Mouse (Mus musculus) heart, embryonic 11.5 days (tissue): Measurements from ENCODE around the gene Akr1cl. TPM values are rescaled to one million over a fixed set of nuclear protein-coding genes. Genes with fewer than 3 reads are reported as not detected.

ENCODE experiments used
- ATAC-seq: fragments of 200-750 bp; cut with Nextera tagmentation; replicated peaks from 2 replicates; pipeline ENCODE4 v1.8.0; 2017; ENCODE audit warnings: moderate library complexity; ENCODE audit not compliant: insufficient number of reproducible peaks, low FRiP score, low TSS enrichment
- H3K27ac ChIP-seq: fragments of 300-500 bp; sonication (generic); 2 replicates; pipeline ENCODE4 v1.5.1; 2014; ENCODE audit warnings: mild to moderate bottlenecking, low read depth, low read length
- H3K27me3 ChIP-seq: fragments of 300-500 bp; sonication (generic); 2 replicates; pipeline ENCODE4 v1.6.1; 2014; ENCODE audit warnings: mild to moderate bottlenecking, low read length, mixed read lengths; ENCODE audit not compliant: control insufficient read depth, insufficient read depth
- H3K36me3 ChIP-seq: fragments of 300-500 bp; sonication (generic); 2 replicates; pipeline ENCODE4 v1.6.1; 2014; ENCODE audit warnings: mild to moderate bottlenecking, low read length, moderate library complexity, mixed read lengths; ENCODE audit not compliant: control insufficient read depth, insufficient read depth
- H3K4me1 ChIP-seq: fragments of 300-500 bp; sonication (generic); 2 replicates; pipeline ENCODE4 v1.6.1; 2014; ENCODE audit warnings: low read length; ENCODE audit not compliant: control insufficient read depth, insufficient read depth
- H3K4me2 ChIP-seq: fragments of 300-500 bp; sonication (generic); 2 replicates; pipeline ENCODE4 v1.6.1; 2014; ENCODE audit warnings: mild to moderate bottlenecking, moderate library complexity
- H3K4me3 ChIP-seq: fragments of 300-500 bp; sonication (generic); 2 replicates; pipeline ENCODE4 v1.5.1; 2014; ENCODE audit warnings: low read depth, low read length
- H3K9ac ChIP-seq: fragments of 300-500 bp; sonication (generic); 2 replicates; pipeline ENCODE4 v1.6.1; 2014; ENCODE audit warnings: mild to moderate bottlenecking, low read depth, low read length, moderate library complexity
- H3K9me3 ChIP-seq: fragments of 300-500 bp; sonication (generic); replicated peaks from 2 replicates; pipeline ENCODE4 v1.6.1; 2016; ENCODE audit warnings: low read length; ENCODE audit not compliant: control insufficient read depth
- WGBS: fragments of 180-500 bp; shearing (Covaris S2); extraction: QIAGEN DNeasy Blood & Tissue Kit; methylation state at CpG from one replicate; pipeline ENCODE4 v1.1.7; 2014; ENCODE audit not compliant: insufficient replicate concordance; 5-methylcytosine and 5-hydroxymethylcytosine counted together
- polyA plus RNA-seq: library from polyadenylated mRNA; unstranded; fragments of >200 nt; fragmentation: Nextera tagmentation; extraction: Ambion mirVana; gene quantifications from 2 replicates; pipeline ENCODE4 v1.2.1, GENCODE M21; 2014

Gene Akr1cl
- polyA plus RNA-seq, 1 experiment from 2014 or later, result 1.9 TPM

GRCm38 (mm10) chr1:65028206-65028605 lies 4.4 kb downstream of the Akr1cl start:
- no peak overlapping the region for H3K9ac ChIP-seq
- H3K9me3 ChIP-seq, result no peaks in the 10 kb centered on the region
- H3K27me3 ChIP-seq, result no peaks in the 10 kb centered on the region
- WGBS, result 76% methylated on average over 9 of the region's 9 CpGs
- no peak overlapping the region for H3K4me2 ChIP-seq
- no peaks in the 10 kb centered on the region for H3K36me3 ChIP-seq
- no peak overlapping the region for H3K4me3 ChIP-seq
- no peaks in the 10 kb centered on the region for H3K4me1 ChIP-seq
- no peak overlapping the region for H3K27ac ChIP-seq
- ATAC-seq, result no peak

- Histone ChIP-seq H3K27ac (no peak overlapping the region), H3K27me3 (no peaks in the 10 kb centered on the region), H3K9ac (no peak overlapping the region), H3K4me1 (no peaks in the 10 kb centered on the region), H3K36me3 (no peaks in the 10 kb centered on the region), H3K4me2 (no peak overlapping the region), H3K9me3 (no peaks in the 10 kb centered on the region), H3K4me3 (no peak overlapping the region)
- no peak for ATAC-seq
- WGBS, result 76% methylated on average over 4 of the region's 4 CpGs
Measured at GRCm38 (mm10) chr1:65012726-65013125, 19.8 kb downstream of the Akr1cl start.

GRCm38 (mm10) chr1:65010153-65010552 lies 22.4 kb downstream of the Akr1cl start:
- H3K27me3 ChIP-seq, result no peaks in the 10 kb centered on the region
- no peak overlapping the region for H3K4me3 ChIP-seq
- H3K4me2 ChIP-seq, result no peak overlapping the region
- ATAC-seq, result no peak
- no peak overlapping the region for H3K27ac ChIP-seq
- H3K9me3 ChIP-seq, result no peaks in the 10 kb centered on the region
- 11% methylated on average over 9 of the region's 9 CpGs for WGBS
- no peaks in the 10 kb centered on the region for H3K36me3 ChIP-seq
- H3K9ac ChIP-seq, result no peak overlapping the region
- no peaks in the 10 kb centered on the region for H3K4me1 ChIP-seq

GRCm38 (mm10) chr1:65005575-65005974 lies 27.0 kb downstream of the Akr1cl start:
- H3K4me3 ChIP-seq, result no peak overlapping the region
- ATAC-seq, result no peak

GRCm38 (mm10) chr1:65004526-65004925 lies 28.0 kb downstream of the Akr1cl start:
- Histone ChIP-seq H3K9me3 (no peaks in the 10 kb centered on the region), H3K27me3 (no peaks in the 10 kb centered on the region), H3K36me3 (no peaks in the 10 kb centered on the region), H3K4me2 (no peak overlapping the region), H3K4me1 (no peaks in the 10 kb centered on the region), H3K27ac (no peak overlapping the region), H3K4me3 (no peak overlapping the region), H3K9ac (no peak overlapping the region)
- no peak for ATAC-seq
- 28% methylated on average over 4 of the region's 4 CpGs for WGBS

More at GRCm38 (mm10) chr1:65005575-65005974, 27.0 kb downstream of the Akr1cl start:
- WGBS, result 87% methylated on average over 6 of the region's 6 CpGs
- Histone ChIP-seq H3K4me2 (no peak overlapping the region), H3K9me3 (no peaks in the 10 kb centered on the region), H3K27me3 (no peaks in the 10 kb centered on the region), H3K36me3 (no peaks in the 10 kb centered on the region), H3K27ac (no peak overlapping the region), H3K9ac (no peak overlapping the region), H3K4me1 (no peaks in the 10 kb centered on the region)

GRCm38 (mm10) chr1:64993206-64993605 lies 39.4 kb downstream of the Akr1cl start:
- 58% methylated on average over 4 of the region's 4 CpGs for WGBS
- H3K4me3 ChIP-seq, result no peak overlapping the region
- H3K9ac ChIP-seq, result no peak overlapping the region
- H3K27me3 ChIP-seq, result no peaks in the 10 kb centered on the region
- no peak overlapping the region for H3K4me2 ChIP-seq
- H3K36me3 ChIP-seq, result no peaks in the 10 kb centered on the region
- H3K4me1 ChIP-seq, result no peaks in the 10 kb centered on the region
- ATAC-seq, result no peak
- no peaks in the 10 kb centered on the region for H3K9me3 ChIP-seq
- no peak overlapping the region for H3K27ac ChIP-seq

- ATAC-seq, result no peak
- H3K9ac ChIP-seq, result no peak overlapping the region
Measured at GRCm38 (mm10) chr1:64988176-64988575, 44.4 kb downstream of the Akr1cl start.

GRCm38 (mm10) chr1:64986120-64986519 lies 46.4 kb downstream of the Akr1cl start:
- H3K27me3 ChIP-seq, result no peaks in the 10 kb centered on the region
- H3K9ac ChIP-seq, result no peak overlapping the region
- no peaks in the 10 kb centered on the region for H3K9me3 ChIP-seq
- no peak overlapping the region for H3K4me2 ChIP-seq
- H3K4me3 ChIP-seq, result no peak overlapping the region
- H3K36me3 ChIP-seq, result no peaks in the 10 kb centered on the region
- ATAC-seq, result no peak
- WGBS, result 40% methylated on average over 7 of the region's 7 CpGs
- no peak overlapping the region for H3K27ac ChIP-seq
- no peaks in the 10 kb centered on the region for H3K4me1 ChIP-seq

More at GRCm38 (mm10) chr1:64988176-64988575, 44.4 kb downstream of the Akr1cl start:
- no peak overlapping the region for H3K27ac ChIP-seq
- H3K4me2 ChIP-seq, result no peak overlapping the region
- H3K4me3 ChIP-seq, result no peak overlapping the region
- H3K36me3 ChIP-seq, result no peaks in the 10 kb centered on the region
- H3K4me1 ChIP-seq, result no peaks in the 10 kb centered on the region
- no peaks in the 10 kb centered on the region for H3K9me3 ChIP-seq
- no peaks in the 10 kb centered on the region for H3K27me3 ChIP-seq

- H3K9ac ChIP-seq, result no peak overlapping the region
- no peaks in the 10 kb centered on the region for H3K36me3 ChIP-seq
- no peak for ATAC-seq
- no peak overlapping the region for H3K27ac ChIP-seq
- H3K4me2 ChIP-seq, result no peak overlapping the region
- H3K4me1 ChIP-seq, result no peaks in the 10 kb centered on the region
- WGBS, result 68% methylated on average over 3 of the region's 3 CpGs
- H3K9me3 ChIP-seq, result no peaks in the 10 kb centered on the region
- no peaks in the 10 kb centered on the region for H3K27me3 ChIP-seq
- H3K4me3 ChIP-seq, result no peak overlapping the region
Measured at GRCm38 (mm10) chr1:64983247-64983646, 49.3 kb downstream of the Akr1cl start.
